Mouse (Mus musculus): ENCODE measurements around the gene Retnla.
"Not testable (repeated sequence)": the region's sequence is repeated elsewhere in the genome, so short reads cannot be mapped to it uniquely, and the experiment has no call there.

The Retnla gene

GRCm38 (mm10) chr16:48842266-48842665 lies at the start of gene Retnla:
Gene Retnla, plus strand, starts transcription at chr16:48842551.
- DNase-seq: no peak

- DNase-seq: no peak
Observed at GRCm38 (mm10) chr16:48798285-48798684, 44.1 kb upstream of the Retnla start.

GRCm38 (mm10) chr16:48799470-48799869 lies 42.9 kb upstream of the Retnla start:
- DNase-seq: no peak

GRCm38 (mm10) chr16:48800906-48801305 lies 41.4 kb upstream of the Retnla start:
- DNase-seq: no peak

- no peak for DNase-seq
Observed at GRCm38 (mm10) chr16:48805412-48805811, 36.9 kb upstream of the Retnla start.

- no peak for DNase-seq
Observed at GRCm38 (mm10) chr16:48806521-48806920, 35.8 kb upstream of the Retnla start.

GRCm38 (mm10) chr16:48809374-48809773 lies 33.0 kb upstream of the Retnla start:
- DNase-seq: no peak

GRCm38 (mm10) chr16:48811881-48812436 lies 30.4 kb upstream of the Retnla start:
- no peak for DNase-seq

GRCm38 (mm10) chr16:48816695-48817094 lies 25.7 kb upstream of the Retnla start, which contains the start of gene Retnlb:
Gene Retnlb, plus strand, starts transcription at chr16:48816856.
- no peak for DNase-seq

GRCm38 (mm10) chr16:48818524-48818923 lies 23.8 kb upstream of the Retnla start:
- DNase-seq: no peak

- DNase-seq: no peak
Observed at GRCm38 (mm10) chr16:48826474-48826873, 15.9 kb upstream of the Retnla start.

- DNase-seq: no peak
Observed at GRCm38 (mm10) chr16:48827625-48828024, 14.7 kb upstream of the Retnla start.

GRCm38 (mm10) chr16:48829060-48829459 lies 13.3 kb upstream of the Retnla start:
- no peak for DNase-seq

GRCm38 (mm10) chr16:48832055-48832454 lies 10.3 kb upstream of the Retnla start:
- no peak for DNase-seq

- DNase-seq: not testable (repeated sequence)
Observed at GRCm38 (mm10) chr16:48833626-48834025, 8.7 kb upstream of the Retnla start.

GRCm38 (mm10) chr16:48843671-48844386 lies 1.5 kb downstream of the Retnla start:
- DNase-seq: no peak

GRCm38 (mm10) chr16:48865004-48865403 lies 22.7 kb downstream of the Retnla start:
- not testable (repeated sequence) for DNase-seq

GRCm38 (mm10) chr16:48867690-48868089 lies 25.3 kb downstream of the Retnla start:
- DNase-seq: no peak

- DNase-seq: no peak
Observed at GRCm38 (mm10) chr16:48868663-48869062, 26.3 kb downstream of the Retnla start.

GRCm38 (mm10) chr16:48869671-48870070 lies 27.3 kb downstream of the Retnla start:
- no peak for DNase-seq

- no peak for DNase-seq
Observed at GRCm38 (mm10) chr16:48871754-48872153, 29.4 kb downstream of the Retnla start.

- no peak for DNase-seq
Observed at GRCm38 (mm10) chr16:48872321-48872720, 30.0 kb downstream of the Retnla start, which contains the start of gene Retnlg. Gene Retnlg, plus strand, starts transcription at chr16:48872621.

GRCm38 (mm10) chr16:48890733-48891132 lies 48.4 kb downstream of the Retnla start:
- no peak for DNase-seq

Data from lung, postnatal 10 days (tissue).